Mouse (Mus musculus) liver, adult 2 months (tissue): ENCODE data around the gene Cd300e.

ENCODE experiments used
- CTCF ChIP-seq: fragments of 200-500 bp; IDR thresholded peaks from 2 replicates; pipeline ENCODE4 v1.5.1; 2011; ENCODE audit warnings: low read depth, low read length, control low read depth
- POLR2A ChIP-seq: fragments of 200-500 bp; IDR thresholded peaks from 2 replicates; pipeline ENCODE4 v1.6.1; 2011; ENCODE audit warnings: low read length, control low read depth; ENCODE audit not compliant: insufficient read depth; ENCODE audit errors: extremely low read depth

GRCm38 (mm10) chr11:115099241-115099840, 37.4 kb upstream of the Cd300e start:
- TF ChIP-seq POLR2A = no peak
- no peak for TF ChIP-seq CTCF
